In the genomic region with DNA sequence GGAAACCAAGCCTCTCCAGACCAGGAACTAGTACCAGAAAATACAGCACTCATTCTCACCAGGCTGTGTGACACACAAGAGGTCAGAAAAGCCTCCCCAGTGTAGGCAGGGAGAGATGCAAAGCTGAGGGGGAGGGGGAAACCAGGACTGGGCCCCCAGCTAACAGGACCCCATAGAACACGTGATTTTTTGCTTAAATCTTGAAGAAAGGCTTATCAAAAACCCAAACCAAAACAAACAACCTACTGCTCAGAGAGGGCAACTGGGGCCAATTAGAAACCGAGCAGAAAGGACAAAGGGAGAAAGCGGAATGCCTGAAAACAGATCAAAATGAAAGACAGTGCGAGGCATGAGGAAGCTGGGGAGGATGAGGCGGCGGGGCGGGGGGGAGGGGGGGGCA, we compare ENCODE assay signal across 9 mouse cellular contexts. TPM values are rescaled to one million over a fixed set of nuclear protein-coding genes. Genes with fewer than 3 reads are reported as not detected.
DNase-seq lines count a peak whose midpoint lies in the region; ATAC-seq and TF ChIP-seq lines count a peak whose summit lies in the region.
"Had no signal": no experiment of that assay in that cellular context is flagged by ENCODE, and none has a peak within 500 bp of the region (broad histone marks: within the 10 kb centered on the region; RNA-seq: fewer than 3 reads in every experiment).

No protein-coding gene starts in this region.

- TF ChIP-seq POLR2A in myocyte (IDR thresholded peaks at IDR 0.05; ENCODE audit: insufficient read length, low read depth): no peak
- no peak for TF ChIP-seq POLR2A in lung, adult 2 months (IDR thresholded peaks at IDR 0.05; ENCODE audit: borderline replicate concordance, extremely low read depth, low read depth, low read length)

- H3K27ac ChIP-seq in kidney, postnatal 0 days: peak overlapping the region; percentile 82
- H3K27ac ChIP-seq in hindbrain, postnatal 0 days: peak overlapping the region; percentile 83

- no peak for TF ChIP-seq CTCF in kidney, postnatal 0 days (IDR thresholded peaks at IDR 0.05; ENCODE audit: low read depth)
- no peak for TF ChIP-seq CTCF in hindbrain, postnatal 0 days (IDR thresholded peaks at IDR 0.05; ENCODE audit: low read depth)
- TF ChIP-seq CTCF in lung, adult 2 months (IDR thresholded peaks at IDR 0.05; ENCODE audit: insufficient read depth, low read length): no peak

- peaks cover 6% of the 10 kb centered on the region; the same call in 1 of the 2 replicates for H3K4me1 ChIP-seq in kidney, postnatal 0 days (replicated peaks; ENCODE audit: insufficient read depth, low read length)
- peaks cover 10% of the 10 kb centered on the region for H3K4me1 ChIP-seq in hindbrain, postnatal 0 days (ENCODE audit: insufficient read depth, low read length)
- peaks cover 6% of the 10 kb centered on the region for H3K4me1 ChIP-seq in lung, adult 2 months (ENCODE audit: control insufficient read depth, insufficient read depth, low read length)

- H3ac ChIP-seq in myocyte (ENCODE audit: control insufficient read depth, insufficient read length): peak overlapping the region; percentile 33

- peak overlapping the region; percentile 72 for H3K4me2 ChIP-seq in kidney, postnatal 0 days (ENCODE audit: low read length)
- H3K4me2 ChIP-seq in hindbrain, postnatal 0 days (ENCODE audit: low read depth, low read length): peak overlapping the region; percentile 82
- H3K4me2 ChIP-seq in myocyte (ENCODE audit: low read depth): peak overlapping the region; percentile 90

- no peak for ATAC-seq in kidney, postnatal 0 days (replicated peaks; ENCODE audit: low FRiP score, low read depth)
- no peak for ATAC-seq in hindbrain, postnatal 0 days

- WGBS in kidney, postnatal 0 days: 0% methylated on average over 7 of the region's 7 CpGs
- WGBS in hindbrain, postnatal 0 days: 0% methylated on average over 7 of the region's 7 CpGs
- WGBS in lung, adult 2 months: 7% methylated on average over 7 of the region's 7 CpGs

- peak overlapping the region; percentile 76 for H3K4me3 ChIP-seq in kidney, postnatal 0 days (replicated peaks; ENCODE audit: low read depth, low read length)
- peak overlapping the region; percentile 76 for H3K4me3 ChIP-seq in hindbrain, postnatal 0 days (ENCODE audit: low read length)
- peak overlapping the region; percentile 57 for H3K4me3 ChIP-seq in myocyte
- H3K4me3 ChIP-seq in lung, adult 2 months (replicated peaks; ENCODE audit: extremely low read depth, low read depth, low read length): no peak overlapping the region

- peaks cover 28% of the 10 kb centered on the region for H3K79me2 ChIP-seq in myocyte (ENCODE audit: control insufficient read depth, insufficient read depth)

- H3K36me3 ChIP-seq in kidney, postnatal 0 days (ENCODE audit: insufficient read depth, low read length): peaks cover 42% of the 10 kb centered on the region
- H3K36me3 ChIP-seq in hindbrain, postnatal 0 days (ENCODE audit: insufficient read depth, low read length): peaks cover 49% of the 10 kb centered on the region
- peaks cover 19% of the 10 kb centered on the region for H3K36me3 ChIP-seq in myocyte (ENCODE audit: control insufficient read depth, insufficient read depth)

- peak; percentile 12 for DNase-seq in kidney, postnatal 0 days (ENCODE audit: low spot score)
- DNase-seq in kidney, adult 8-10 months: no peak
- peak; percentile 47 for DNase-seq in embryo, embryonic 11 days
- no peak for DNase-seq in hindbrain, postnatal 0 days (ENCODE audit: low spot score)
- no peak for DNase-seq in ovary, postnatal 36 days (ENCODE audit: low spot score)
- no peak for DNase-seq in thymus, postnatal 36 days
- no peak for DNase-seq in lung, adult 2 months

- peak overlapping the region; percentile 83 for H3K9ac ChIP-seq in kidney, postnatal 0 days (ENCODE audit: low read depth, low read length)
- peak overlapping the region; percentile 82 for H3K9ac ChIP-seq in hindbrain, postnatal 0 days (replicated peaks; ENCODE audit: low read length)

- no peaks in the 10 kb centered on the region for H3K9me3 ChIP-seq in kidney, postnatal 0 days (replicated peaks; ENCODE audit: low read length)
- H3K9me3 ChIP-seq in hindbrain, postnatal 0 days (ENCODE audit: low read length): no peaks in the 10 kb centered on the region

- no peaks in the 10 kb centered on the region for H3K27me3 ChIP-seq in kidney, postnatal 0 days (ENCODE audit: insufficient read depth, low read length)
- no peaks in the 10 kb centered on the region for H3K27me3 ChIP-seq in hindbrain, postnatal 0 days (ENCODE audit: insufficient read depth, low read length)
- H3K27me3 ChIP-seq in myocyte (ENCODE audit: control insufficient read depth, insufficient read depth, insufficient read length): no peaks in the 10 kb centered on the region

TF ChIP-seq in myocyte, 11 proteins besides CTCF, POLR2A, EP300 and RAD21:
- TF ChIP-seq E2F4 (IDR thresholded peaks at IDR 0.05; ENCODE audit: insufficient read depth) (no peak), REST (IDR thresholded peaks at IDR 0.05; ENCODE audit: insufficient read depth, insufficient read length) (no peak), MAX (IDR thresholded peaks at IDR 0.05; ENCODE audit: low read depth) (no peak)

RNA-seq across cellular contexts. Expression of gene Cdh24, which starts 11.6 kb away (rescaled TPM):
- 1.4 and 1.6 TPM in 2 replicates for polyA plus RNA-seq in kidney, postnatal 0 days (2015; fragmentation: Nextera tagmentation; extraction: Ambion mirVana)
- 42.7 and 49.2 TPM in 2 replicates for total RNA-seq in hindbrain, postnatal 0 days (2014; rRNA removed)
- polyA plus RNA-seq in hindbrain, postnatal 0 days (2015; fragmentation: Nextera tagmentation; extraction: Ambion mirVana): 7.2 and 7.6 TPM in 2 replicates
- 4.3 TPM for polyA plus RNA-seq in myocyte (2012; fragmentation: generic; extraction: Trizol)
- 2.8 and 2.9 TPM in 2 replicates for polyA plus RNA-seq in lung, adult 2 months (2012; rRNA removed)

RNA-seq across cellular contexts. Expression of gene Gm17606, which starts 12.0 kb away (rescaled TPM):
- polyA plus RNA-seq in kidney, postnatal 0 days (2015; fragmentation: Nextera tagmentation; extraction: Ambion mirVana): not detected in 2 replicates
- not detected in 2 replicates for total RNA-seq in hindbrain, postnatal 0 days (2014; rRNA removed)
- not detected in 2 replicates for polyA plus RNA-seq in hindbrain, postnatal 0 days (2015; fragmentation: Nextera tagmentation; extraction: Ambion mirVana)
- not detected for polyA plus RNA-seq in myocyte (2012; fragmentation: generic; extraction: Trizol)
- polyA plus RNA-seq in lung, adult 2 months (2012; rRNA removed): not detected in 2 replicates
- polyA plus RNA-seq: large intestine, adult 2 months had no signal

RNA-seq across cellular contexts. Expression of gene Psmb11, which starts 31.6 kb away (rescaled TPM):
- polyA plus RNA-seq in kidney, postnatal 0 days (2015; fragmentation: Nextera tagmentation; extraction: Ambion mirVana): 0.13 TPM in 1 of 2 replicates, not detected in the other
- total RNA-seq in hindbrain, postnatal 0 days (2014; rRNA removed): 0.05 TPM in 1 of 2 replicates, not detected in the other
- 0.16 and 0.21 TPM in 2 replicates for polyA plus RNA-seq in hindbrain, postnatal 0 days (2015; fragmentation: Nextera tagmentation; extraction: Ambion mirVana)
- polyA plus RNA-seq in myocyte (2012; fragmentation: generic; extraction: Trizol): not detected
- not detected in 2 replicates for polyA plus RNA-seq in lung, adult 2 months (2012; rRNA removed)
- polyA plus RNA-seq: large intestine, adult 2 months had no signal

RNA-seq across cellular contexts. Expression of gene 1700123O20Rik, which starts 33.2 kb away (rescaled TPM):
- 102 TPM in 2 replicates for polyA plus RNA-seq in kidney, postnatal 0 days (2015; fragmentation: Nextera tagmentation; extraction: Ambion mirVana)
- 29.6 and 37.9 TPM in 2 replicates for total RNA-seq in hindbrain, postnatal 0 days (2014; rRNA removed)
- 64.1 and 67.7 TPM in 2 replicates for polyA plus RNA-seq in hindbrain, postnatal 0 days (2015; fragmentation: Nextera tagmentation; extraction: Ambion mirVana)
- polyA plus RNA-seq in myocyte (2012; fragmentation: generic; extraction: Trizol): 36.3 TPM
- polyA plus RNA-seq in lung, adult 2 months (2012; rRNA removed): 49.8 and 50.5 TPM in 2 replicates

RNA-seq across cellular contexts. Expression of gene Acin1, which starts 33.9 kb away (rescaled TPM):
- 86.7 and 90.1 TPM in 2 replicates for polyA plus RNA-seq in kidney, postnatal 0 days (2015; fragmentation: Nextera tagmentation; extraction: Ambion mirVana)
- 101 and 118 TPM in 2 replicates for total RNA-seq in hindbrain, postnatal 0 days (2014; rRNA removed)
- polyA plus RNA-seq in hindbrain, postnatal 0 days (2015; fragmentation: Nextera tagmentation; extraction: Ambion mirVana): 102 and 106 TPM in 2 replicates
- polyA plus RNA-seq in myocyte (2012; fragmentation: generic; extraction: Trizol): 77.3 TPM
- 100 and 121 TPM in 2 replicates for polyA plus RNA-seq in lung, adult 2 months (2012; rRNA removed)

Comparison
In these comparisons a context has a peak if more than half of its experiments do, and no peak if none do; other contexts are left out.
1. DNase-seq: peak in kidney, postnatal 0 days (single experiment) and embryo, embryonic 11 days (single experiment); none in kidney, adult 8-10 months (0 of 2), hindbrain, postnatal 0 days (single experiment), ovary, postnatal 36 days (single experiment), thymus, postnatal 36 days (0 of 2) and lung, adult 2 months (single experiment).
2. Peak in every context shown above with its lines, with median percentiles within 50 percentile points of each other: H3K4me2 ChIP-seq.